Comparison of ENCODE assay signal across 8 mouse cellular contexts in genomic region chr1:192785046-192785961, GRCm38 (mm10). TPM values are rescaled to one million over a fixed set of nuclear protein-coding genes. Genes with fewer than 3 reads are reported as not detected.
DNase-seq lines count a peak whose midpoint lies in the region; ATAC-seq lines count a peak whose summit lies in the region.

No protein-coding gene starts in this region.

- no peak overlapping the region for H3K4me2 ChIP-seq in heart, embryonic 11.5 days
- no peak overlapping the region for H3K4me2 ChIP-seq in midbrain, embryonic 12.5 days (replicated peaks)
- H3K4me2 ChIP-seq in midbrain, embryonic 11.5 days, result no peak overlapping the region
- H3K4me2 ChIP-seq in hindbrain, embryonic 15.5 days, result peak overlapping the region; percentile 47

- H3K36me3 ChIP-seq in heart, embryonic 11.5 days (ENCODE audit: control insufficient read depth, insufficient read depth, low read length), result no peaks in the 10 kb centered on the region
- H3K36me3 ChIP-seq in midbrain, embryonic 12.5 days, result no peaks in the 10 kb centered on the region
- no peaks in the 10 kb centered on the region for H3K36me3 ChIP-seq in midbrain, embryonic 11.5 days (ENCODE audit: control insufficient read depth, insufficient read depth, low read length)
- H3K36me3 ChIP-seq in hindbrain, embryonic 15.5 days, result no peaks in the 10 kb centered on the region

- peak overlapping the region; percentile 70 for H3K27ac ChIP-seq in heart, embryonic 11.5 days (ENCODE audit: low read depth, low read length)
- H3K27ac ChIP-seq in midbrain, embryonic 12.5 days (replicated peaks), result peak overlapping the region; percentile 47
- H3K27ac ChIP-seq in midbrain, embryonic 11.5 days (ENCODE audit: low read depth, low read length), result no peak overlapping the region
- H3K27ac ChIP-seq in hindbrain, embryonic 15.5 days (replicated peaks), result no peak overlapping the region

- H3K4me3 ChIP-seq in heart, embryonic 11.5 days (ENCODE audit: low read depth, low read length), result no peak overlapping the region
- no peak overlapping the region for H3K4me3 ChIP-seq in midbrain, embryonic 12.5 days
- H3K4me3 ChIP-seq in midbrain, embryonic 11.5 days (ENCODE audit: low read depth, low read length), result no peak overlapping the region
- no peak overlapping the region for H3K4me3 ChIP-seq in hindbrain, embryonic 15.5 days

- no peaks in the 10 kb centered on the region for H3K27me3 ChIP-seq in heart, embryonic 11.5 days (ENCODE audit: control insufficient read depth, insufficient read depth, low read length)
- H3K27me3 ChIP-seq in midbrain, embryonic 12.5 days, result peaks cover 6% of the 10 kb centered on the region
- H3K27me3 ChIP-seq in midbrain, embryonic 11.5 days (ENCODE audit: control insufficient read depth, insufficient read depth, low read length), result no peaks in the 10 kb centered on the region
- no peaks in the 10 kb centered on the region for H3K27me3 ChIP-seq in hindbrain, embryonic 15.5 days

- intact Hi-C loops in heart, postnatal 36 days (cut with DNase I), result loop anchor here (2.0 to 10.0 kb wide), 5 partner anchors 59 to 339 kb away; no protein-coding TSS in a partner anchor

- no peaks in the 10 kb centered on the region for H3K9me3 ChIP-seq in heart, embryonic 11.5 days (replicated peaks; ENCODE audit: control insufficient read depth, low read length)
- H3K9me3 ChIP-seq in midbrain, embryonic 12.5 days, result no peaks in the 10 kb centered on the region
- H3K9me3 ChIP-seq in midbrain, embryonic 11.5 days (ENCODE audit: control insufficient read depth, low read length), result no peaks in the 10 kb centered on the region
- no peaks in the 10 kb centered on the region for H3K9me3 ChIP-seq in hindbrain, embryonic 15.5 days

- H3K9ac ChIP-seq in heart, embryonic 11.5 days (ENCODE audit: low read depth, low read length), result 0 out of 2 replicates have a peak overlapping the region, but pooled peaks have one; percentile 28
- H3K9ac ChIP-seq in midbrain, embryonic 12.5 days (replicated peaks), result no peak overlapping the region
- H3K9ac ChIP-seq in midbrain, embryonic 11.5 days (ENCODE audit: low read length), result no peak overlapping the region
- no peak overlapping the region for H3K9ac ChIP-seq in hindbrain, embryonic 15.5 days

- DNase-seq in heart, postnatal 36 days, result no peak
- no peak for DNase-seq in midbrain, embryonic 11.5 days (ENCODE audit: low spot score, missing footprints)
- peak; percentile 44 for DNase-seq in skeletal muscle tissue, adult 2 months (ENCODE audit: low read depth, low spot score)
- no peak for DNase-seq in adrenal gland, postnatal 25 days

- 0 out of 2 replicates have a peak, but pooled peaks have one; percentile 33 for ATAC-seq in heart, embryonic 11.5 days (replicated peaks; ENCODE audit: insufficient number of reproducible peaks, low FRiP score, low TSS enrichment)
- ATAC-seq in midbrain, embryonic 12.5 days (ENCODE audit: low FRiP score, low read depth), result peak; percentile 48; the same call in 1 of the 2 replicates
- no peak for ATAC-seq in midbrain, embryonic 11.5 days (ENCODE audit: low FRiP score)
- no peak for ATAC-seq in hindbrain, embryonic 15.5 days (ENCODE audit: low FRiP score, low read depth)
- ATAC-seq in megakaryocyte-erythroid progenitor cell, adult 5-6 weeks (replicated peaks; ENCODE audit: low FRiP score, low TSS enrichment, poor library complexity, severe bottlenecking), result no peak

- peaks cover 11% of the 10 kb centered on the region for H3K4me1 ChIP-seq in heart, embryonic 11.5 days (ENCODE audit: control insufficient read depth, insufficient read depth, low read length)
- 0 out of 2 replicates have a peak, but pooled peaks cover 3% of the 10 kb centered on the region for H3K4me1 ChIP-seq in midbrain, embryonic 12.5 days
- H3K4me1 ChIP-seq in midbrain, embryonic 11.5 days (ENCODE audit: control insufficient read depth, insufficient read depth, low read length), result no peaks in the 10 kb centered on the region
- H3K4me1 ChIP-seq in hindbrain, embryonic 15.5 days (replicated peaks), result peaks cover 16% of the 10 kb centered on the region

- WGBS in heart, embryonic 11.5 days (ENCODE audit: insufficient replicate concordance), result 75% methylated on average over 17 of the region's 17 CpGs
- 60% methylated on average over 17 of the region's 17 CpGs for WGBS in midbrain, embryonic 12.5 days
- WGBS in midbrain, embryonic 11.5 days, result 69% methylated on average over 17 of the region's 17 CpGs
- WGBS in hindbrain, embryonic 15.5 days, result 45% methylated on average over 17 of the region's 17 CpGs

RNA-seq across cellular contexts. Expression of gene Hhat, which starts 14.3 kb away (rescaled TPM):
- 7.2 and 9.5 TPM in 2 replicates for polyA plus RNA-seq in heart, embryonic 11.5 days (2014; fragmentation: Nextera tagmentation; extraction: Ambion mirVana)
- 1 to 10 TPM; 2.1 to 2.4 TPM for total RNA-seq in heart, postnatal 36 days (2021)
- 6.5 and 8.1 TPM in 2 replicates for polyA plus RNA-seq in midbrain, embryonic 12.5 days (2016; fragmentation: Nextera tagmentation; extraction: Ambion mirVana)
- 7.4 and 11.0 TPM in 2 replicates for polyA plus RNA-seq in midbrain, embryonic 11.5 days (2014; fragmentation: Nextera tagmentation; extraction: Ambion mirVana)
- polyA plus RNA-seq in hindbrain, embryonic 15.5 days (2015; fragmentation: Nextera tagmentation; extraction: Ambion mirVana), result 3.5 and 3.6 TPM in 2 replicates
- 1.8 and 8.0 TPM in 2 replicates for total RNA-seq in megakaryocyte-erythroid progenitor cell, adult 5-6 weeks (2014; fragmentation: Nextera tagmentation)
- total RNA-seq in megakaryocyte-erythroid progenitor cell, adult 5-6 weeks (2017), result 0.80 and 1.1 TPM in 2 replicates
- 5.7 and 8.3 TPM in 2 replicates for total RNA-seq in adrenal gland, postnatal 25 days (2021)

Comparison
In these comparisons a context has a peak if more than half of its experiments do, and no peak if none do; other contexts are left out.
1. ATAC-seq: peak in heart, embryonic 11.5 days (single experiment) and midbrain, embryonic 12.5 days (single experiment); none in midbrain, embryonic 11.5 days (single experiment), hindbrain, embryonic 15.5 days (single experiment) and megakaryocyte-erythroid progenitor cell, adult 5-6 weeks (single experiment).
2. H3K27ac ChIP-seq: peak in heart, embryonic 11.5 days (single experiment) and midbrain, embryonic 12.5 days (single experiment); none in midbrain, embryonic 11.5 days (single experiment) and hindbrain, embryonic 15.5 days (single experiment).